Mouse (Mus musculus) midbrain, embryonic 13.5 days (tissue): ENCODE measurements around the gene Cd24a. TPM values are rescaled to one million over a fixed set of nuclear protein-coding genes. Genes with fewer than 3 reads are reported as not detected.

Source experiments
- ATAC-seq: fragments of 200-750 bp; cut with Nextera tagmentation; 2 replicates; pipeline ENCODE4 v1.8.0; 2017; ENCODE audit warnings: mild to moderate bottlenecking, moderate TSS enrichment, moderate library complexity
- H3K27ac ChIP-seq: fragments of 300-500 bp; sonication (generic); 2 replicates; pipeline ENCODE4 v1.5.1; 2015; ENCODE audit warnings: inconsistent platforms, mild to moderate bottlenecking, moderate library complexity
- H3K27me3 ChIP-seq: fragments of 300-500 bp; sonication (generic); 2 replicates; pipeline ENCODE4 v1.6.1; 2015; ENCODE audit warnings: mild to moderate bottlenecking, inconsistent platforms
- H3K36me3 ChIP-seq: fragments of 300-500 bp; sonication (generic); 2 replicates; pipeline ENCODE4 v1.6.1; 2015; ENCODE audit warnings: mild to moderate bottlenecking, inconsistent platforms
- H3K4me1 ChIP-seq: fragments of 300-500 bp; sonication (generic); replicated peaks from 2 replicates; pipeline ENCODE4 v1.6.1; 2015; ENCODE audit warnings: inconsistent platforms
- H3K4me2 ChIP-seq: fragments of 300-500 bp; sonication (generic); replicated peaks from 2 replicates; pipeline ENCODE4 v1.6.1; 2015; ENCODE audit warnings: moderate library complexity, mild to moderate bottlenecking, inconsistent platforms
- H3K4me3 ChIP-seq: fragments of 300-500 bp; sonication (generic); replicated peaks from 2 replicates; pipeline ENCODE4 v1.5.1; 2015; ENCODE audit warnings: mild to moderate bottlenecking, inconsistent platforms
- H3K9ac ChIP-seq: fragments of 300-500 bp; sonication (generic); replicated peaks from 2 replicates; pipeline ENCODE4 v1.6.1; 2015; ENCODE audit warnings: mild to moderate bottlenecking, inconsistent platforms
- H3K9me3 ChIP-seq: fragments of 300-500 bp; sonication (generic); 2 replicates; pipeline ENCODE4 v1.6.1; 2016; ENCODE audit warnings: mild to moderate bottlenecking, inconsistent platforms
- WGBS: fragments of 180-500 bp; shearing (Covaris S2); methylation state at CpG from one replicate; pipeline ENCODE4 v1.1.7; 2015; 5-methylcytosine and 5-hydroxymethylcytosine counted together
- polyA plus RNA-seq: library from polyadenylated mRNA; unstranded; fragments of >200 nt; fragmentation: Nextera tagmentation; extraction: Ambion mirVana; gene quantifications from 2 replicates; pipeline ENCODE4 v1.2.1, GENCODE M21; 2015

The Cd24a gene
- polyA plus RNA-seq, 1 experiment from 2014 or later: 921 TPM

DNA sequence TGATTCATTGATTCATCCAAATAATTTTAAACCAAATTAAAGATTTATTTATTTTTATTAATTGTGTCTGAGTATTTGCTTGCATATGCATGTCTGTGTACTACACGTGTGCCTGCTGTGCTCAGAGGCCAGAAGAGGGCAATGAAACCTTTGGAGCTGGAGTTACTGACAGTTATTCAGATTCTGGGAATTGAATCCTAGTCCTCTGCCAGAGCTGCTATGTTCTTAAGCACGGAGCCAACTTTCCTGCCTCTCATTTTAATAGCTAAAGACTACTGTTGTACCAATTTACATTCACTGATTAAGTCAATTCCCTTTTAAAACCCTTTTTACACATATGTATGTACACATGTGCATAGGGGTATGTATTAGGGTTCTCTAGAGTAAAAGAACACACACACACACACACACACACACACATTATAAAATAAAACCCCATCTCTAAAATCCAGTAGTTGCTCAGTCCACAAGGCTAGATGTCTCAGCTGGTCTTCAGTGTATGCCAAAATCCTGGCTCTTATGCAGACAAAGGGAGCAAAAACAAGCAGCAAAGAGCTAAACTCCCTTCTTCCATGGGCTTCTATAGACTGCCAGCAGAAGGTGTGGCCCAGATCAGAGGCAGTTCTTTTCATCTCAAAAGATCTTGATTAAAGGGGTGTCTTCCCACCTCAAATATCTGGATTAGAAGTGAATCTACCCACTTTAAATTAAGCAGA, 53.7 kb downstream of the Cd24a start:
- H3K27ac ChIP-seq: no peak overlapping the region

DNA sequence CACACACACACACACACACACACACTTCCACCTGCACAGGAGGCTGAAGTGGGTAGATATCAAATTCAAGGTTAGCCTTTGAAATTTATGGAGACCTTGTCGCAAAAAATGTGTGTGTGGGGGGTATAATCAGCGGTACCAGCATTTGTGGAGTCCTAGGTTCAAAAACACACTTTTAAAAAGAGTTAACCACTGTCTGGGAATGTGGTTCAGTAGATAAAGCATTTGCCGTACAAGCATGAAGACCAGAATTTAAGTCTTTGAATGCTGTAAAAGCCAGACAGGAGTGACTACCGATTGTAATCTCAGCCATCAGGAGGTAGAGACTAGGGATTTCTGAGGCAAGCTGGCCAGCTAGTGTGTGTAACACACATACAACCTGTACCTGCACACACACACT, 55.0 kb downstream of the Cd24a start:
- no peaks in the 10 kb centered on the region for H3K4me1 ChIP-seq
- H3K9me3 ChIP-seq: no peaks in the 10 kb centered on the region
- no peak overlapping the region for H3K9ac ChIP-seq
- no peak overlapping the region for H3K27ac ChIP-seq
- ATAC-seq: no peak
- no peak overlapping the region for H3K4me3 ChIP-seq
- 95% methylated on average over 4 of the region's 4 CpGs for WGBS
- H3K36me3 ChIP-seq: no peaks in the 10 kb centered on the region
- no peak overlapping the region for H3K4me2 ChIP-seq
- H3K27me3 ChIP-seq: no peaks in the 10 kb centered on the region

More for the DNA sequence above, 53.7 kb downstream of the Cd24a start:
- Histone ChIP-seq H3K27me3 (no peaks in the 10 kb centered on the region), H3K9ac (no peak overlapping the region), H3K4me3 (no peak overlapping the region), H3K36me3 (no peaks in the 10 kb centered on the region), H3K9me3 (no peaks in the 10 kb centered on the region), H3K4me1 (no peaks in the 10 kb centered on the region), H3K4me2 (no peak overlapping the region)
- WGBS: 72% methylated on average over 2 of the region's 2 CpGs
- no peak for ATAC-seq

Other genes with a start within 250 kb of the Cd24a start
- 4.2 TPM in 2 replicates for gene Bend3, start 99.5 kb upstream of the Cd24a start, polyA plus RNA-seq
- 29.1 and 30.9 TPM in 2 replicates for gene Gm9803, start 54.2 kb upstream of the Cd24a start, polyA plus RNA-seq
- gene 1700021F05Rik, start 37.3 kb upstream of the Cd24a start, polyA plus RNA-seq: 68.4 and 70.7 TPM in 2 replicates